Comparison of ENCODE assay signal across 13 mouse cellular contexts in genomic region chr5:120145371-120146050, GRCm38 (mm10). TPM values are rescaled to one million over a fixed set of nuclear protein-coding genes. Genes with fewer than 3 reads are reported as not detected.
DNase-seq lines count a peak whose midpoint lies in the region; ATAC-seq and TF ChIP-seq lines count a peak whose summit lies in the region.
"Had no signal": no experiment of that assay in that cellular context is flagged by ENCODE, and none has a peak within 500 bp of the region (broad histone marks: within the 10 kb centered on the region; RNA-seq: fewer than 3 reads in every experiment).

No protein-coding gene starts in this region.

- H3K4me2 ChIP-seq in forebrain, embryonic 11.5 days (ENCODE audit: low read depth, low read length, severe bottlenecking) = no peak overlapping the region
- peak overlapping the region; percentile 13; the same call in 1 of the 2 replicates for H3K4me2 ChIP-seq in forebrain, postnatal 0 days (ENCODE audit: low read depth)
- peak overlapping the region; percentile 26; the same call in 1 of the 2 replicates for H3K4me2 ChIP-seq in midbrain, embryonic 11.5 days
- peak overlapping the region; percentile 40 for H3K4me2 ChIP-seq in neural tube, embryonic 13.5 days
- H3K4me2 ChIP-seq in kidney, embryonic 16.5 days (replicated peaks; ENCODE audit: low read depth, low read length) = no peak overlapping the region
- H3K4me2 ChIP-seq: heart, embryonic 15.5 days had no signal

- H3K9ac ChIP-seq in forebrain, embryonic 11.5 days (ENCODE audit: low read length) = peak overlapping the region; percentile 50
- peak overlapping the region; percentile 22 for H3K9ac ChIP-seq in forebrain, postnatal 0 days
- peak overlapping the region; percentile 34 for H3K9ac ChIP-seq in midbrain, embryonic 11.5 days (ENCODE audit: low read length)
- peak overlapping the region; percentile 61 for H3K9ac ChIP-seq in neural tube, embryonic 13.5 days
- H3K9ac ChIP-seq in kidney, embryonic 16.5 days (replicated peaks; ENCODE audit: low read length) = no peak overlapping the region
- H3K9ac ChIP-seq: heart, embryonic 15.5 days; liver, embryonic 14.5 days had no signal

- no peaks in the 10 kb centered on the region for H3K27me3 ChIP-seq in forebrain, embryonic 11.5 days (ENCODE audit: control insufficient read depth, insufficient read depth, low read length)
- no peaks in the 10 kb centered on the region for H3K27me3 ChIP-seq in forebrain, postnatal 0 days (ENCODE audit: insufficient read depth, low read length)
- H3K27me3 ChIP-seq in midbrain, embryonic 11.5 days (ENCODE audit: control insufficient read depth, insufficient read depth, low read length) = peaks cover 66% of the 10 kb centered on the region
- no peaks in the 10 kb centered on the region for H3K27me3 ChIP-seq in neural tube, embryonic 13.5 days
- no peaks in the 10 kb centered on the region for H3K27me3 ChIP-seq in kidney, embryonic 16.5 days (ENCODE audit: insufficient read depth, low read length)
- H3K27me3 ChIP-seq: heart, embryonic 15.5 days; megakaryocyte, embryonic 14.5 days had no signal

- H3K4me3 ChIP-seq in forebrain, embryonic 11.5 days (ENCODE audit: low read depth, low read length) = no peak overlapping the region
- no peak overlapping the region for H3K4me3 ChIP-seq in forebrain, postnatal 0 days (ENCODE audit: low read depth, low read length)
- H3K4me3 ChIP-seq in midbrain, embryonic 11.5 days (ENCODE audit: low read depth, low read length) = no peak overlapping the region
- no peak overlapping the region for H3K4me3 ChIP-seq in neural tube, embryonic 13.5 days
- H3K4me3 ChIP-seq in kidney, embryonic 16.5 days (ENCODE audit: low read length) = no peak overlapping the region
- H3K4me3 ChIP-seq: heart, adult 2 months; heart, embryonic 15.5 days; megakaryocyte, embryonic 14.5 days had no signal

- TF ChIP-seq CTCF in forebrain, postnatal 0 days (IDR thresholded peaks at IDR 0.05; ENCODE audit: low read depth) = no peak

- H3K36me3 ChIP-seq in forebrain, embryonic 11.5 days (ENCODE audit: control insufficient read depth, insufficient read depth, low read length) = no peaks in the 10 kb centered on the region; the same call in 1 of the 2 replicates
- H3K36me3 ChIP-seq in forebrain, postnatal 0 days (ENCODE audit: insufficient read depth) = peaks cover 9% of the 10 kb centered on the region
- H3K36me3 ChIP-seq in midbrain, embryonic 11.5 days (ENCODE audit: control insufficient read depth, insufficient read depth, low read length) = no peaks in the 10 kb centered on the region
- peaks cover 38% of the 10 kb centered on the region for H3K36me3 ChIP-seq in neural tube, embryonic 13.5 days
- H3K36me3 ChIP-seq in kidney, embryonic 16.5 days (ENCODE audit: insufficient read depth, low read length) = peaks cover 27% of the 10 kb centered on the region

- no peak for DNase-seq in forebrain, embryonic 11.5 days (ENCODE audit: low spot score)
- no peak for DNase-seq in forebrain, postnatal 0 days
- DNase-seq in midbrain, embryonic 11.5 days (ENCODE audit: low spot score, missing footprints) = peak; percentile 90
- no peak for DNase-seq in layer of hippocampus, adult 9-11 months
- DNase-seq in layer of hippocampus, adult 9-10 months (ENCODE audit: low spot score) = no peak

- 0 out of 2 replicates have a peak overlapping the region, but pooled peaks have one; percentile 55 for H3K27ac ChIP-seq in forebrain, embryonic 11.5 days (ENCODE audit: low read depth, low read length)
- peak overlapping the region; percentile 47 for H3K27ac ChIP-seq in forebrain, postnatal 0 days (ENCODE audit: low read depth, low read length)
- H3K27ac ChIP-seq in midbrain, embryonic 11.5 days (ENCODE audit: low read depth, low read length) = peak overlapping the region; percentile 57
- peak overlapping the region; percentile 85 for H3K27ac ChIP-seq in neural tube, embryonic 13.5 days (replicated peaks)
- no peak overlapping the region for H3K27ac ChIP-seq in kidney, embryonic 16.5 days (ENCODE audit: low read length)
- H3K27ac ChIP-seq: heart, adult 2 months; heart, embryonic 15.5 days; liver, embryonic 14.5 days; stomach, postnatal 0 days had no signal

- H3K9me3 ChIP-seq in forebrain, embryonic 11.5 days (ENCODE audit: control insufficient read depth, low read length) = no peaks in the 10 kb centered on the region
- no peaks in the 10 kb centered on the region for H3K9me3 ChIP-seq in forebrain, postnatal 0 days (ENCODE audit: low read length)
- H3K9me3 ChIP-seq in midbrain, embryonic 11.5 days (ENCODE audit: control insufficient read depth, low read length) = no peaks in the 10 kb centered on the region
- H3K9me3 ChIP-seq in neural tube, embryonic 13.5 days = no peaks in the 10 kb centered on the region
- H3K9me3 ChIP-seq in kidney, embryonic 16.5 days (ENCODE audit: low read length) = no peaks in the 10 kb centered on the region
- H3K9me3 ChIP-seq: G1E; heart, embryonic 15.5 days; megakaryocyte, embryonic 14.5 days had no signal

- peaks cover 3% of the 10 kb centered on the region; the same call in 1 of the 2 replicates for H3K4me1 ChIP-seq in forebrain, embryonic 11.5 days (replicated peaks; ENCODE audit: control insufficient read depth, insufficient read depth, low read length)
- H3K4me1 ChIP-seq in forebrain, postnatal 0 days (ENCODE audit: insufficient read depth) = 0 out of 2 replicates have a peak, but pooled peaks cover 2% of the 10 kb centered on the region
- H3K4me1 ChIP-seq in midbrain, embryonic 11.5 days (ENCODE audit: control insufficient read depth, insufficient read depth, low read length) = peaks cover 14% of the 10 kb centered on the region
- peaks cover 17% of the 10 kb centered on the region for H3K4me1 ChIP-seq in neural tube, embryonic 13.5 days (replicated peaks)
- H3K4me1 ChIP-seq in kidney, embryonic 16.5 days (ENCODE audit: insufficient read depth, low read length) = peaks cover 19% of the 10 kb centered on the region; the same call in 1 of the 2 replicates
- H3K4me1 ChIP-seq: heart, embryonic 15.5 days had no signal

- WGBS in forebrain, embryonic 11.5 days = 50% methylated on average over 19 of the region's 19 CpGs
- WGBS in forebrain, postnatal 0 days = 33% methylated on average over 19 of the region's 19 CpGs
- 34% methylated on average over 19 of the region's 19 CpGs for WGBS in midbrain, embryonic 11.5 days
- 49% methylated on average over 18 of the region's 19 CpGs for WGBS in neural tube, embryonic 13.5 days
- WGBS in kidney, embryonic 16.5 days = 77% methylated on average over 19 of the region's 19 CpGs

- ATAC-seq in forebrain, embryonic 11.5 days (replicated peaks; ENCODE audit: low FRiP score) = peak; percentile 32; the same call in 1 of the 2 replicates
- peak; percentile 70 for ATAC-seq in forebrain, postnatal 0 days
- ATAC-seq in midbrain, embryonic 11.5 days (ENCODE audit: low FRiP score) = peak; percentile 45
- ATAC-seq in neural tube, embryonic 13.5 days (ENCODE audit: low read depth) = 0 out of 2 replicates have a peak, but pooled peaks have one; percentile 16
- no peak for ATAC-seq in kidney, embryonic 16.5 days (ENCODE audit: low FRiP score, low TSS enrichment)

RNA-seq across cellular contexts. Expression of gene Rbm19, which starts 29.2 kb away (rescaled TPM):
- polyA plus RNA-seq in forebrain, embryonic 11.5 days (2014; fragmentation: Nextera tagmentation; extraction: Ambion mirVana) = 24.6 and 28.2 TPM in 2 replicates
- total RNA-seq in forebrain, postnatal 0 days (2014; rRNA removed) = 19.1 and 27.2 TPM in 2 replicates
- polyA plus RNA-seq in forebrain, postnatal 0 days (2015; fragmentation: Nextera tagmentation; extraction: Ambion mirVana) = 9.9 and 15.0 TPM in 2 replicates
- 23.0 and 24.5 TPM in 2 replicates for polyA plus RNA-seq in midbrain, embryonic 11.5 days (2014; fragmentation: Nextera tagmentation; extraction: Ambion mirVana)
- polyA plus RNA-seq in neural tube, embryonic 13.5 days (2015; fragmentation: Nextera tagmentation; extraction: Ambion mirVana) = 17.5 and 18.8 TPM in 2 replicates
- 26.0 and 28.1 TPM in 2 replicates for polyA plus RNA-seq in kidney, embryonic 16.5 days (2015; fragmentation: Nextera tagmentation; extraction: Ambion mirVana)

Comparison
In these comparisons a context has a peak if more than half of its experiments do, and no peak if none do; other contexts are left out.
1. H3K4me2 ChIP-seq: peak in forebrain, postnatal 0 days (single experiment), midbrain, embryonic 11.5 days (single experiment) and neural tube, embryonic 13.5 days (single experiment); none in forebrain, embryonic 11.5 days (single experiment) and kidney, embryonic 16.5 days (single experiment).